Mouse (Mus musculus) c-Kit-negative CD71-positive TER-119-positive erythroid progenitor cells, embryonic 14.5 days (primary cell): Measurements from ENCODE around the gene Cep57l1.

Source experiments
- DNase-seq: peaks from one replicate; pipeline ENCODE4 v3.0.0-alpha.2; 2013; ENCODE audit warnings: low read depth, low spot score

The Cep57l1 gene

DNA sequence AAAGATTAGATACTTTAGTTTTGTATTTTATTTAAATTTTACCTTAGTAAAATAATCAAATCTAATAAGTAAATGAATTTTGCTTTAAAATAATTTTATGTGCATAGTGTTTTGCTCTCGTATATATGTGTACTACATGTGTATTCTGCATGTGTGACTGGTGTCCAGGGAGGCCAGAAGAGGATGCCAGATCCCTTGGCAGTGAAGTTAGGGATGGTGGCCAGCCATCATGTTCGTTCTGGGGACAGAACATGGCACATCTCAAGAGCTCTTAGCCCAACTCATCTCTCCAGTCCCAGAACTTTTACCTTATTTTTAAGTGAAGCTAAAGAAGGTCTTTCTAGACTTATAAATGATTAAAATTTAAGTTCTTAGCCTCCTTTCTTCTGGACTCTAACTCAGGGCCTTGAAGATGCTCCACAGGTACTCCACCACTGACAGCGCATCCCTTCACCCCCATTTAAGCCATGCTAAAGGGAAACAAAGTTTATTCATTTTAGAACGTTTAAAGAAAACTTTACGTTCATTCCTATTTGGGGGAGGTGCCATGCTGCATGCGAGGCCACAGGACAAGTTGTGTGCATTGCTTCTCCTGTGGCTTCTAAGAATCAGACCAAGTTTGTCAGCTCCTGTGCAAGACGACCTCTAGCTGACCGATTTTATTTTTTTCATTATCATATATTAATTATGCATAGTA is 8.5 kb upstream of the Cep57l1 start:
- no peak for DNase-seq

DNA sequence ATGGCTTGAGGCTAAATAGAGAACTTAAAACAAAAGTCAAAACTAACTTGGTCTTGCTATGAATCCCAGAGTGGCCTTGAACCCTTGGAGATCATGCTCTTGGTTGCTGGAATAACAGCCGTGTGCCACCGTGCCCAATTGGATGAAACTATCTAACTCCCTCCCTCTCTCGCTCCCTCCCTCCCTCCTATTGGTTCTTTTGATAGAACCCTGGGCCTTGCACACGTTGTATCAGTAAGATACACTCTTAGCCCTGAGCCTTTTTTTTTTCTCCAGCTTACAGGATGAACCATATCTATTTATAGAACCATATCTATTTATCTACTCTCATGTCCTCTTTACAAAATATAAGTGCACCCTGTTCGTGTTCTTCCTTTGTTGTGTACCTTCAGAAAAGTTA is 6.8 kb upstream of the Cep57l1 start:
- DNase-seq = no peak

DNA sequence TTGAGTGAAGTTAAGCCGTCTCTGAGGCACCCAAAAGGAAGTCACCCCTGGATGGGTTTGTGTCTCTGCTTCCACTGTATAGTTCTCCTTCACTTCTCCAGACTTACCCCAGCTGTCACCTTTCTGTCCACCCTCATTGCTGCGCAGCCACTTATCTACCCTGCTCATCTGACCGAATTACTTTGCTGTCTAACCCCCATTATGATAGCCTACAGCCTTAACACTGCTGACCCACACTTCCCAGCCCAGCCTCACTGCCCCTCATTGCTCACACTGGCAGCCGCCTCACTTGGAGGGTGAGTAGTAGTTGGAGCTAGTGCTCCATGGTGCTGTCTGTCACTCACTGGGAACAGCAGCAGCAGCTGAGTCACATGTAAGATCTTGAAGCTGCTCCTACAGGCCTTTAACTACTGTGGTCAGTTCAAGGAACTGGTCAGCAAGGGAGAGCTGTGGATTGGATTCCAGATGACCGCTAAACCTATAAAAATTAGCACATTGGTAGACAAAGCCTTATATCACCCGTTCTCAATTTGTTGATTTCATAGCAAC is 4.7 kb upstream of the Cep57l1 start:
- DNase-seq = no peak

DNA sequence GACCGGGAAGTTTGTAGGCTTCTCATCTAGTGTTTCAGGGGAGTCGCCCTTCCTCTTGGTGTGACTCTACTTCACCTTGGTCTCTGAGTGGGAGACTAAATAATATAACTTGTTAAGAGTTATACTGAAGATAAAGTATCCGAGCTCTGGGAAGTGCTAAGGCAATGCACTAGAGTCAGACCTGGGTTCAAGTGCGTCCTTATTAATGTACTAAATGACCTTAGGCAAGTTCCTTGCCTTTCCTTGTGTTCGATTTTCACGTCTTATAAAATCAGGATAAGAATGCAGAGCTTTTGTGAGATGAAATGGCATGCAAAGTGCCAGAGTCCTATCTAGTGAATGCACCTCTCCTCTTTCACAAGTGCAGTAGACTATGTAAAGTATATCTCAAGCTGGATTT is 2.9 kb upstream of the Cep57l1 start:
- no peak for DNase-seq

DNA sequence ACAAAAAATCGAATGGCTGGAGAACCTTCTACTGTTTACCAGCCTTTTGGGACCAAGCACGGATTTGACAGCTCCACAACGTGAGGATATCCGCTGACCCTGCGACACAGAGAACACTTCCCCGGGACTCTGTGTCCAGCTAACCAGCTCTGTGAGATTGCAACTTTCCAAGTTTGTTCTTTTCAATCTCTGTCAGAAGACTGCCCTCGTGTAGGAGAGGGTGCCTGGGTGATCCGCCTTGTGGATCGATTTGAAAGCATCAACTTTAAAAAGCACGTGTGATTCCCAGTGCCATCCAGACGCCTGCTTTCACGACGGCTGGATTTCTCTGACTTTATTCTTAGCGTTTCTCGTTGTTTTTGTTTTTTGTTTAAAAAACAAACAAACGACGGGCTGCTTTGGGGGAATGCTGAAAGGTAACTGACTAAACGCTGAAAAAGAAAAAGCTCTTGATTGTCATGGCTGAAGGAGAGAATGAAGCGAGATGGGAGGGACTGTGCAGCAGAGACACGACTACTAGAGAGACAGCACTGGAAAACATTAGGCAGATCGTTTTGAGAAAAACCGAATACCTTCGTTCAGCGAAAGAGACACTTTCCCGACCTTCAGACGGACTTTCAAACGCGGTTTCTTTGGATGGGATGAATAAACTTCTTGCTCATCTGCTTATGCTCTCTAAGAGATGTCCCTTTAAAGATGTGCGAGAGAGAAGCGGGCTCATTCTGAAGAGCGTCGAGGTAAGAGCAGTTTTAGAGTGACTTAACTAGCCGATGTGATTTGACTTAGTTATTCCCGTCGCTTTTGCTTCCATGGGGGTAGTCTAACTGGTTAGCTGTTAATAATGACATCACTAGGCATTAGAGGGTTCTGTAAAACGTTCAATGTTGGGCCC is 1.1 kb upstream of the Cep57l1 start:
- no peak for DNase-seq

DNA sequence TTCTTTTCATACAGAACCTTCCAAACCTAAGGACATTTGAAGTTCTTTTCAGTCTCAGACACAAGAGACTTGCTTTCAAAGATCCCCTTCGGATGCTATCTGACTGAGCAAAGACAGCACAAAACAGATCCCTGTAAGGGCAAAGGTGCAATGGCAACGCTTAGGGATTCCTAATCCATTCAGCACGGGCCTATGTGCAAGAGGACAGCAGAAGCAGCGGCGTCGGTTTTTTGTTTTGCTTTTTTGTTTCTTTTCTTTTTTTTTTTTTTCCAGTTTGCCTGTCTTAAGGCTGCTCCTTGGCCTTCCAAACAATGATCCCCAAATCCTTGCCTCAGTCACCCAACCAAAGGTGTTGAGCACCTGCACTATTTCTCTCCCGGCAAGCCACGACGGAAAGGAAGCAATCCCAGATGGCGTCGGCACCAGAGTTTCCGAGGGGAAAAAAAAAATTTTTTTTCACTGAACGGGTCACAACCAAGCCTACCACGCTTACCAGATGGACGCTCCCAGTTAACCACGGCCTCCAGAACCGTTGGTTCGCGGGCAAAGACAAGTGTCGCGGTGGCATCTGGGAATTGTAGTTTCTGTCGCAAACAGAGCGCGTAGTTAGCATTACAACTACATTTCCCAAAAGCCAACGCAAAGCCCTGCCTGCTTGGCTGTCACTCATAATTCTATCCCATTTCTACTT is 446 bp downstream of the Cep57l1 start:
- no peak for DNase-seq

DNA sequence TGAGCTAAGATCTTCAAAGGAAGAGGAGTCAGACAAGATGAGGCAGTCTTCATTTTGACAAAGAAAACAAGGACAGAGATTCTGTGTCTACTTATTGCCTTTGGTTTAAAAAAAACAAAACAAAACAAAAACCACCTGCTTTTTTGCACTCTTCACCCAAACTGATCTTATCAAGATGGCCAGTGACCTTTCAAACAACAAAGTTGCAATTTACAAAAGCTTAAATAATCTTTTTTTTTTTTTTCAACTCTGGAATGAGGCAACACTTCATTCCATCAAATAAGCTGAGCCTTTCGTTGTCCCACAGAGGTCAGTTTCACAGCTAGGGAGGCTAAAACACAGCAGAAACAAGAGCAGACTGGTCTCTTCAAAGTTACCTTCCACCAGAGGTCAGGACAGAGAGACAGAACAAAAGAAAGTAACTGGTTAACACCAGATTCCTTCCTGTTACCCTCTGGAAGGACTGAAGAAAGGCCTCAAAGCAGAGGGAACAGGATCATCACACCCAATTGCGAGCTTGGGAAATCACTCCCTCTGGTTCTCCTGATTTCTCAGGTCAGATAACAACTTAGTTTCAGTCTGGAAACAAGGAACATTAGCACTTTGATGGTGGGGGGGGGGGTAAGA is 3.8 kb downstream of the Cep57l1 start:
- no peak for DNase-seq

DNA sequence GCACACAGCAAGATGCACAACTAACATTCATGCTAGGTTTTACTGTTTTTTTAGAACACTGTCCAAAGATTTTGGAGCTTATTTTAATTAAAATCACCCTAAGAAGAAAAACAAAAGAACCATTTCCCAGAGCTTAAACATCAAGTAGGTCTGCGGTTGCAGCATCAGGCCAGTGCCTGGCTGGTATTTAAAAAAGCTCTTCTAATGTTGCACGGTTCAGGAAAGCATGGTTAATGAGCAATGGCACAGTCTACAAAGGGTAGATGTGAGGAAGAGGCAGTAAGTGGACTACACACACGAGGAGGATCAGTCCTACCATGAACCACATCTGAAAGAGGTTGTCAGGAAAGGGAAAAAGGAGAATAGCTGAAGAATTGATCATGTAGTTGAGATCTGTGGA is 5.0 kb downstream of the Cep57l1 start:
- no peak for DNase-seq

DNA sequence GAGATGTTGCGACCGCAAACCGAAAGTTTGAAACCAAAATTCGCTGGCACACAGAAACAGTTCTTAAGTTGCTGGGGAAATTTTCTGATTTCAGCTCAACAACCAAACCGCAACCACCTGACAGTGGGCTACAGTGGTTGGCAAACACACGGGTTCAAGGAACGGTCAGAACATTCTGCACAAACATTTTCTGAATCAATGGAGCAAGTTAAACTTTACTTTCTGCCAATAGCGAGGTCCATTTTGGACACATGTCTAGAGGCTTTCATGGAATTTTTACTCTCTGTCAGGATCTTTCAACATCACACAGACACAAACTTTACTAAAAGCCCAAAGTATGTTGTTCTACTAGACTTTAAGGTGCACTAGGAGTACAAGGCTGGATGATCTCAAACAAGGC is 6.2 kb downstream of the Cep57l1 start:
- no peak for DNase-seq

DNA sequence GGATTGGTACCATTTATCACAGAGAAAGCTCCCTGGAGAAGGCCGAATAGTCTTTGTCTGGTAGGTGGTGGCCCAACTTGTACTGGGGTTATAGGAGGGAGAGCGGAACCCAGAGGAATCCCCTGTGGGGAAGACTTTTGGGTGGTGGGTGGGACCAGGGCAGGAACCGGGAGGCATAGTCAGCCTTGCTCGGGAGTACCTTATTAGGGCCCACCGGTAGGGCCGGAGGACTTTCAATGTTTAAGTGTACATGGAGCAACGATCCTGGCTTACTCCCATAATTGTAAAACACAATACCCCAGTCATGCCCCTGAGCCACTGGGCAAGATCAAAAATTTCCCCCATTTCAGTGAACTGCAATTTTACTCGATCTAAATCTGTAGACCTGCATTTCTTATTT is 12.4 kb downstream of the Cep57l1 start:
- no peak for DNase-seq

DNA sequence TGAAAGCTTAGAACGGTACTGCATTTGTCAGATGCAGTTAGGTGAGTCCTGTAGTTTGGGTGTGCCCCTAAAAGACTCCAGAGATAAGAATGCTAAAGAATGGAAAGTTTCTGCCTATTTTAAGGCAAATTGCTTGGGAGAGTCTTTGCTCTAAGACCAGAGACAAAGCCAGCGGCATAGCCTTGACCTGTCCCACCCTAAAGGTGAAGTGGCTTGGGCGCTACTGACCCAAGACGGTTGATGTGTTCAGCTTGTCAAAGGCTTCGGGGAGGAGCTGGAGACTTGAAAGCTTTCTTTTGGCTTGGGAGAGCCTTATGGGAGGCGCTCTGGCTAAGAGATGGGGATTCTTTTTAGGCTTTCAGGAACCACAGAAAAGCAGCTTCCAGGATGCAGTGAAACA is 17.3 kb downstream of the Cep57l1 start:
- DNase-seq = no peak

DNA sequence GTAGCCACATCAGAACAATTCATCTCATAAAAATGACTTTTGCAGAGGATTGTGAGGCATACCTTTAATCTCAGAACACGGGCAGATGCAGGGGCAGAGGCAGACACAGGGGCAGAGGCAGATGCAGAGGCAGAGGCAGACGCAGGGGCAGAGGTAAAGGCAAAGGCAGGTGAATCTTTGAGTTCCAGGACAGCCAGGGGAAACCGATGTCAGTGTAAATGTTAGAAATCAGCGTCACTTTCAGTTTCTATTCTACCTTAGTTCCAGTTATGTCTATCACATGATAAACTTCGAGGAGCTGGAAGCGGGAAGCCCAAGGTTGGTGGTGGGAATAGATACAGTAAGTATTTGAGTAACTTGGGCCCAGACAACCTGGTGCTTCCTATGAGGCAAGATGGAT is 42.4 kb downstream of the Cep57l1 start:
- DNase-seq = no peak

DNA sequence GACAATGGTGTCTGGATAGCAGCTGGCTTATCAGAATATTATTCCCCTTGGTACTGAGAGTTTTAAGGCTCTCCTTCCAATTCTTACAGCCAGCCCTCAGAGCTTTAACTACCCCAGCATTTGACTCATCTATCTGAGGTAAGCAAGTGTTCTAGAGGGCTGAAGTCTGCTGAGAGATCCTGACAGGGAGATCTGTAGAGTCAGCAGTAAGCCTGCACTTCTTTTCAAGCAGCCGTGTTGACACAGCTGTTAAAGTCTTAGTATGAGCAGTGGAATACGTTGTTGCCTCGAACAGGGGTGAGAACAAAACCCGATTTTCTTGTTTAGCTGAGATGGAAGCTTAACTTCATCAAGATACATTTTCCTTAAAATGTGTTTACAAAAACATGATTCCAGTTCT is 43.4 kb downstream of the Cep57l1 start:
- DNase-seq = no peak

DNA sequence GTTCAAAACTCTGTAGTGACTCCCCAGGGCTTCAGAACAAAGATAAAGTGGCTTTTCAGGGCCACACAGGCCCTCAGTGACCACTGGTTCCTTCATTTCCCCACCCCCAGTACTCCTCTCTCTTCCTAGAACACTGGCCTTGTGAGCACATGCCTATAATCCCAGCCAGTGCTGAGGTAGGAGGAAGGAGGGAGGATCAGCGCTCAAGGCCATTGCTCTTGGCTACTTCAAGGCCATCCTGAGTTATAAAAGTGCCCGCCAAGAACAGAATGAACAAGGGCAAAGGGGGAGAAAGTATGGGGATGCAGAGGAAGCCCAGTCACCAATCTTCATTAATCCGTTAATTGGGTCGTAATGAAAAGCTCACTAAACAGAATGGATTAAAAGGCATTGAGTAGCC is 44.1 kb downstream of the Cep57l1 start:
- DNase-seq = no peak

DNA sequence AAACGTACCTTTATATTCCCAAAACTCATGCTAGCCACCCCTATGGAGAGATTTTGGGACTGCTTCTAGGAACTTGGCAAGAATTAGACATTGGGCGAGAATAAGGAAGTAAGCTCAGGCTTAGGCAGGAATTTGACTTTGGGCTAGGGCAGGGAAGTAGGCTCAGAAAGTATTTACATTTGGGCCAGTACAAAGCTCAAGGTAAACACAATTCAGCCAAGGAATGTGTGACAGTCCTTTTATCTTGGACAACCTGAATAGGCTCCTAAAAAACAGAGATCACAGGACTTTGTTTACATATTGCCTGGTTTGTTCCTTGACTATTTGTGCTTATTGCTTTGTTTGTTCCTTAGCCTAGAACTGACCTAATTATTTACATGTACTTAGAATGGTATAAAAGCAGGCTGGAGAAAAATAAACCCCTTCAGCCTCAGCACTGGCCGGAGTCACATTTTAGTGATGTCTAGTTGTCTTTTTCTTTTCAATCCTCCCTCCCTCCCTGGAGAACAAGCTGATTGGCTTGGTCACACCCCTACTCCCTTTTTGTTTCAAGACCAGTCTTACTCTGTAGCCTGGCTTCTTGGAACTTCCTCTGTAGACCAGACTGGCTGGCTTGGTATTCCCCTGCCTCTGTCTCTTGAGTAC is 45.8 kb downstream of the Cep57l1 start:
- no peak for DNase-seq

DNA sequence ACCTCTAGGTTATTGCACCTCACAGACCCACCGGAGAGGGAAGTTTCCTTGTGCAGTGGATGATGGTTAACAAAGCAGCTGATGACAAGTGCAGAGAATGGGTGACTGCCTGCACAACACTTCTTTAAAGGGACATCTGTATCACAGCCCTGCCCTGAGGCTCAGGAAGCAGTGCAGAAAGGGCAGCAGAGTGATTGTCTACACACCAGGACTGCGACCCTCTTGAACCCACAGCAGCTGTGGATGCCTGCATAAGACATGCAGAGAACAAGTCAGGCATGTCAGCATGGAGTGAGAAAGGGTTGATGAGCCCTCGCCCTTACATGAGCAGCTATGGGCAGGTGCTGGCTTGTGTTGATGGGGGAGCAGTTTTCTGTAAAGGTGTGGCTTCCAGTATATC is 48.8 kb downstream of the Cep57l1 start:
- DNase-seq = no peak

DNA sequence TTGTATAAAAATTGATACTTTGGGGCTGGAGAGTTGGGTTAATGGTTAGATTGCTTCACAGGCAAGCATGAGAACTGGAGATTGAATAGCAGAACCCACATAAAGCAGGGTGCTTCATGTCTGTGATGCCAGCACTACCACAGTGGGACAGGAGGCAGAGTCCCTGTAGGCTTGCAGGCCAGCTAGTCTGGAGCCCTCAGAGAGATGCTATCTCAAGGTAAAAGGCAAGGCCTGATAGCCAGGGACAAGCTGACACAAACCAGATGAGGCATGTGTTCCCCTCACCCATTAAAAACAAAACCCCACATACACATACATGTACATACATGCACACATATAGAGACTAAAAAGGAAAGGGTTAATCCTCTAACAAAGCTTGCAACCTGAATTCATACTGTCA is 51.6 kb downstream of the Cep57l1 start:
- no peak for DNase-seq

DNA sequence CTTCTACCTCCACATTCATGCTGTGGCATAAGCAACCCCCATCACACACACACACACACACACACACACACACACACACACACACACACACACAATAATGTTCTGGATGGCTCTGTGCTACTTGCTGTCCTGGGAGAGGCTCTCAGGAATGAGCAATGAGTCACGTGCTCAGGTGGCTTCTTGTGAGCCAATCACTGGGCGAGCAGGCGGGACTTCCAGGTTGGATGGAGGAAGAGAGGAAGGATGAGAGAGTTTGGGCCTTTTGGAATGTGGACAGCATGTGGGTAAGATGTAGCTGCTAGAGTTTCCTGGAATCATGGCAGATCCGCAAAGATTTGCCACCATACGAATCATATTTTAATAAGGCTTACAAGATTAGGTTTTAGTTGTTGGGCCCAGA is 52.4 kb downstream of the Cep57l1 start:
- DNase-seq = no peak

DNA sequence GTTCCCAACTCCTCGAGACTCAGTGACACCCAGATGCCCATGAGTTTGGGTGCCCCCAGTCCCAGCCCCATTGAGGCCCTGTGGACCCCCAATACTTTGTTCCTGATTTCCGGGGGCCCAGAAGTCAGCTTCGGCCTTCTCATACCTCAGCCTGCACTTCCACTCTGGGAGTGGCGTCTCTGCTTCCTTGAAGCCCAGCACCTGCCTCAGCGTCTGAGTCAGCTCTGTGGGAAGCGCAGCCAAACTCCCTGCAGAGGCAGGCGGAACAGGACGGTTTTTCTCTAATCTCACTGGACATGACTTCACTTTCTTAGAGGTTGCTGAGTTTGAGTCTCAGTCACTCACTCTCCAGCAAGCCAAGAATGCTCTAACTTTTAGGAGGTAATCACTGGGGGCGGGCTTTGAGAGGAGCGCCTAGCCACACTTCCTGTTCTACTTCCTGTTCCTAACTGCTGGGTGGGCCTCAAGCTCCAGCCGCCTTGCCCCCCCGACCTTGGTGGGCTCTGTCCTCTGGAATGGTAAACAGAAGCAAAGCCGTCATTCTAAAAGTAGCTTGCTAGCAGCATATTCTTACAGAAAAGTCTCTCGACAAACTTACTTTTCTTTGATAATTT is 57.7 kb downstream of the Cep57l1 start:
- DNase-seq = no peak

DNA sequence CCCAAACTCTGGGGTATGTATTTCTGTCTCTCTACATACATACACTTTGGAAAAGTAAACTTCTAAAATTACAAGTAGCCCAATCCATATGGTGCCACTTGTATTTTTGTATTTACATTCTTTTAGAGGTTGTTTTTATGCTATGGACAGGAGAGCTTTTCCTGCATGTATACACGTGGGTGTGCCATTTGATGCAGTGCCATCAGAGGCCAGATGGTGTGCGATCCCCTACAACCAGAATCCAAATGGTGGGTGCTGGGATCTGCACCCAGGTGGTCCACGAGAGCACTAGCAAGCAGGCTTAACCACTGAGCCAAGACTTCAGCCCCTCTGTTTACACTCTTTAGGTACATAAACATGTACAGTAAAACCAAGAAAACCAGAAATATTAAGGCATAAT is 60.4 kb downstream of the Cep57l1 start:
- no peak for DNase-seq

DNA sequence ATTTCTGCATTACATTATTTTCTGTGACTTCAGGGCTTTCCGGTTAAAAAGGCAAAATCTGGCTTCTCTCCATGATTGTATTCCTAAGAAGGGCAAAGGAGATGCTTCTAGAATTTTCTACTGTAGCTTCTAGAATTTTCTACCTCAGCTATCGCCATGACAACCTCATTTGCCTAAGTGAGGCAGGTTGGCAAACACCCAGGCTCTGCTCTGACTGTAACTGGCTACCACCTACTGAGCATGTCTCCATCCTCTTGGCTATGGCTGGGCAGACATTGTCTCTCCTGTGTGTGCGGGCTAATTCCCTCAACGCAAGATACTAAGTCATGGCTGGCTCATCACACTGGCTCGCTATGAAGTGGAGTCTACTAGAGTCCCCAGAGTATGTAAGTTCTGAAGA is 63.1 kb downstream of the Cep57l1 start:
- DNase-seq = no peak
